Mouse (Mus musculus) brown adipose tissue, adult 24 weeks (tissue): Measurements from ENCODE around the gene Mbtps1. TPM values are rescaled to one million over a fixed set of nuclear protein-coding genes. Genes with fewer than 3 reads are reported as not detected.

Experiments used
- H3K27ac ChIP-seq: fragments of 200-500 bp; replicated peaks from 2 replicates; pipeline ENCODE4 v1.5.1; 2012; ENCODE audit warnings: low read depth, mild to moderate bottlenecking, low read length
- H3K4me1 ChIP-seq: fragments of 200-500 bp; 2 replicates; pipeline ENCODE4 v1.6.1; 2012; ENCODE audit warnings: low read length, mixed read lengths; ENCODE audit not compliant: control insufficient read depth, insufficient read depth, insufficient read length
- H3K4me3 ChIP-seq: fragments of 200-500 bp; 2 replicates; pipeline ENCODE4 v1.5.1; 2012; ENCODE audit warnings: low read depth, mild to moderate bottlenecking, low read length, moderate library complexity; ENCODE audit not compliant: insufficient read depth
- polyA plus RNA-seq: library from polyadenylated mRNA; stranded (reverse); fragments of >200 nt; gene quantifications from 2 replicates; pipeline ENCODE4 v1.2.4, GENCODE M21; 2012; ENCODE audit not compliant: missing spikeins, insufficient read depth, insufficient read length

The Mbtps1 gene
- polyA plus RNA-seq, 1 experiment = 34.4 TPM

GRCm38 (mm10) chr8:119501598-119501997 is 56.9 kb downstream of the Mbtps1 start, which contains the start of gene Slc38a8:
Slc38a8 (minus strand) TSS chr8:119501698.
- Histone ChIP-seq H3K4me3 (no peak within 1 kb of the TSS), H3K4me1 (no peaks in the 10 kb centered on the region)

GRCm38 (mm10) chr8:119499836-119500235 is 58.7 kb downstream of the Mbtps1 start:
- no peak overlapping the region for H3K27ac ChIP-seq
- H3K4me3 ChIP-seq = no peak overlapping the region
- H3K4me1 ChIP-seq = no peaks in the 10 kb centered on the region

More at GRCm38 (mm10) chr8:119501598-119501997, 56.9 kb downstream of the Mbtps1 start, which contains the start of gene Slc38a8:
- no peak within 1 kb of the TSS for H3K27ac ChIP-seq

- Histone ChIP-seq H3K4me3 (no peak overlapping the region), H3K4me1 (no peaks in the 10 kb centered on the region), H3K27ac (no peak overlapping the region)
These were observed 61.7 kb downstream of the Mbtps1 start for GRCm38 (mm10) chr8:119496848-119497247.

GRCm38 (mm10) chr8:119487093-119487492 is 71.4 kb downstream of the Mbtps1 start:
- no peak overlapping the region for H3K27ac ChIP-seq
- H3K4me1 ChIP-seq = no peaks in the 10 kb centered on the region
- no peak overlapping the region for H3K4me3 ChIP-seq

GRCm38 (mm10) chr8:119484145-119484896 is 74.2 kb downstream of the Mbtps1 start:
- Histone ChIP-seq H3K4me1 (no peaks in the 10 kb centered on the region), H3K4me3 (no peak overlapping the region), H3K27ac (no peak overlapping the region)

GRCm38 (mm10) chr8:119478684-119479083 is 79.9 kb downstream of the Mbtps1 start:
- no peak overlapping the region for H3K27ac ChIP-seq
- no peak overlapping the region for H3K4me3 ChIP-seq

GRCm38 (mm10) chr8:119468091-119468490 is 90.4 kb downstream of the Mbtps1 start:
- Histone ChIP-seq H3K4me1 (no peaks in the 10 kb centered on the region), H3K4me3 (no peak overlapping the region), H3K27ac (no peak overlapping the region)

More at GRCm38 (mm10) chr8:119478684-119479083, 79.9 kb downstream of the Mbtps1 start:
- no peaks in the 10 kb centered on the region for H3K4me1 ChIP-seq

GRCm38 (mm10) chr8:119466794-119467193 is 91.7 kb downstream of the Mbtps1 start:
- Histone ChIP-seq H3K27ac (no peak overlapping the region), H3K4me1 (no peaks in the 10 kb centered on the region), H3K4me3 (no peak overlapping the region)

- Histone ChIP-seq H3K4me1 (no peaks in the 10 kb centered on the region), H3K27ac (no peak overlapping the region), H3K4me3 (no peak overlapping the region)
These were observed 92.4 kb downstream of the Mbtps1 start for GRCm38 (mm10) chr8:119466105-119466504.

- Histone ChIP-seq H3K27ac (no peak overlapping the region), H3K4me3 (no peak overlapping the region), H3K4me1 (no peaks in the 10 kb centered on the region)
These were observed 94.8 kb downstream of the Mbtps1 start for GRCm38 (mm10) chr8:119463709-119464108.

- Histone ChIP-seq H3K4me1 (no peaks in the 10 kb centered on the region), H3K27ac (no peak overlapping the region)
These were observed 97.2 kb downstream of the Mbtps1 start for GRCm38 (mm10) chr8:119461356-119461755.

GRCm38 (mm10) chr8:119459724-119460123 is 98.8 kb downstream of the Mbtps1 start:
- Histone ChIP-seq H3K27ac (no peak overlapping the region), H3K4me1 (no peaks in the 10 kb centered on the region), H3K4me3 (no peak overlapping the region)

More at GRCm38 (mm10) chr8:119461356-119461755, 97.2 kb downstream of the Mbtps1 start:
- H3K4me3 ChIP-seq = no peak overlapping the region

Other genes starting within 250 kb of the Mbtps1 start
- 275 and 306 TPM in 2 replicates for gene Hsbp1, start 214.2 kb downstream of the Mbtps1 start, polyA plus RNA-seq
- 72.3 and 74.2 TPM in 2 replicates for gene Mlycd, start 163.9 kb downstream of the Mbtps1 start, polyA plus RNA-seq
- 1.9 and 2.2 TPM in 2 replicates for gene Osgin1, start 124.6 kb downstream of the Mbtps1 start, polyA plus RNA-seq
- gene Necab2, start 112.0 kb downstream of the Mbtps1 start, polyA plus RNA-seq = not detected in 2 replicates
- not detected in 2 replicates for gene Slc38a8, start 57.0 kb downstream of the Mbtps1 start, polyA plus RNA-seq
- 7.8 and 9.6 TPM in 2 replicates for gene Hsdl1, start 16.4 kb upstream of the Mbtps1 start, polyA plus RNA-seq
- not detected in 2 replicates for gene Dnaaf1, start 16.5 kb upstream of the Mbtps1 start, polyA plus RNA-seq
- gene Taf1c, start 46.5 kb upstream of the Mbtps1 start, polyA plus RNA-seq = 0.92 and 1.8 TPM in 2 replicates
- not detected in 2 replicates for gene Adad2, start 54.0 kb upstream of the Mbtps1 start, polyA plus RNA-seq
- 1.9 TPM in 2 replicates for gene Kcng4, start 76.9 kb upstream of the Mbtps1 start, polyA plus RNA-seq
- 1.7 and 3.0 TPM in 2 replicates for gene Wfdc1, start 107.6 kb upstream of the Mbtps1 start, polyA plus RNA-seq
- gene Atp2c2, start 141.3 kb upstream of the Mbtps1 start, polyA plus RNA-seq = not detected in 2 replicates
- 1.7 and 3.4 TPM in 2 replicates for gene Tldc1, start 219.7 kb upstream of the Mbtps1 start, polyA plus RNA-seq